In genomic region chr14:98168908-98169401, GRCm38 (mm10) we compare ENCODE assay signal across 8 mouse cellular contexts. TPM values are rescaled to one million over a fixed set of nuclear protein-coding genes. Genes with fewer than 3 reads are reported as not detected.
A peak's percentile ranks its signal among the peaks of the same experiment; 100 is the strongest.
DNase-seq lines count a peak whose midpoint lies in the region; ATAC-seq and TF ChIP-seq lines count a peak whose summit lies in the region.

No protein-coding gene starts in this region.

- WGBS in forebrain, embryonic 11.5 days: under 1% methylated on average over 40 of the region's 45 CpGs
- WGBS in hindbrain, embryonic 10.5 days: under 1% methylated on average over 45 of the region's 45 CpGs
- under 1% methylated on average over 45 of the region's 45 CpGs for WGBS in limb, embryonic 13.5 days
- WGBS in midbrain, embryonic 11.5 days: under 1% methylated on average over 45 of the region's 45 CpGs
- WGBS in spleen, adult 2 months: under 1% methylated on average over 45 of the region's 45 CpGs

- TF ChIP-seq EP300 in ES-Bruce4 (IDR thresholded peaks at IDR 0.05; ENCODE audit: insufficient read depth, low read depth, low read length): no peak

- peak; percentile 6 for ATAC-seq in forebrain, embryonic 11.5 days (replicated peaks; ENCODE audit: low FRiP score)
- ATAC-seq in limb, embryonic 13.5 days (ENCODE audit: low FRiP score, low read depth): peak; percentile 12; the same call in 1 of the 2 replicates
- peak; percentile 33 for ATAC-seq in midbrain, embryonic 11.5 days (ENCODE audit: low FRiP score)

- H3K27ac ChIP-seq in ES-Bruce4 (ENCODE audit: insufficient read depth, low read length): no peak overlapping the region
- H3K27ac ChIP-seq in forebrain, embryonic 11.5 days (ENCODE audit: low read depth, low read length): peak overlapping the region; percentile 95
- peak overlapping the region; percentile 99 for H3K27ac ChIP-seq in hindbrain, embryonic 10.5 days
- H3K27ac ChIP-seq in limb, embryonic 13.5 days: peak overlapping the region; percentile 93
- peak overlapping the region; percentile 93 for H3K27ac ChIP-seq in midbrain, embryonic 11.5 days (ENCODE audit: low read depth, low read length)
- H3K27ac ChIP-seq in spleen, adult 2 months (ENCODE audit: insufficient read depth, low read length): no peak overlapping the region

- no peaks in the 10 kb centered on the region for H3K4me1 ChIP-seq in ES-Bruce4 (ENCODE audit: control insufficient read depth, insufficient read depth, low read length)
- peaks cover 6% of the 10 kb centered on the region for H3K4me1 ChIP-seq in forebrain, embryonic 11.5 days (replicated peaks; ENCODE audit: control insufficient read depth, insufficient read depth, low read length)
- H3K4me1 ChIP-seq in hindbrain, embryonic 10.5 days (replicated peaks): peaks cover 60% of the 10 kb centered on the region
- H3K4me1 ChIP-seq in limb, embryonic 13.5 days: peaks cover 21% of the 10 kb centered on the region
- H3K4me1 ChIP-seq in midbrain, embryonic 11.5 days (ENCODE audit: control insufficient read depth, insufficient read depth, low read length): peaks cover 19% of the 10 kb centered on the region
- H3K4me1 ChIP-seq in spleen, adult 2 months (ENCODE audit: control insufficient read depth, insufficient read depth, insufficient read length): no peaks in the 10 kb centered on the region

- peak overlapping the region; percentile 80 for H3K4me3 ChIP-seq in ES-Bruce4 (ENCODE audit: low read depth, low read length)
- H3K4me3 ChIP-seq in forebrain, embryonic 11.5 days (ENCODE audit: low read depth, low read length): peak overlapping the region; percentile 93
- H3K4me3 ChIP-seq in hindbrain, embryonic 10.5 days: peak overlapping the region; percentile 83
- H3K4me3 ChIP-seq in limb, embryonic 13.5 days: peak overlapping the region; percentile 82
- H3K4me3 ChIP-seq in midbrain, embryonic 11.5 days (ENCODE audit: low read depth, low read length): peak overlapping the region; percentile 94
- peak overlapping the region; percentile 39; the same call in 1 of the 2 replicates for H3K4me3 ChIP-seq in spleen, adult 2 months (ENCODE audit: extremely low read depth, insufficient read depth, insufficient read length)

- no peaks in the 10 kb centered on the region for H3K36me3 ChIP-seq in ES-Bruce4 (ENCODE audit: control insufficient read depth, insufficient read depth, low read length, poor library complexity, severe bottlenecking)
- H3K36me3 ChIP-seq in forebrain, embryonic 11.5 days (ENCODE audit: control insufficient read depth, insufficient read depth, low read length): no peaks in the 10 kb centered on the region
- no peaks in the 10 kb centered on the region for H3K36me3 ChIP-seq in hindbrain, embryonic 10.5 days
- H3K36me3 ChIP-seq in limb, embryonic 13.5 days: no peaks in the 10 kb centered on the region
- H3K36me3 ChIP-seq in midbrain, embryonic 11.5 days (ENCODE audit: control insufficient read depth, insufficient read depth, low read length): no peaks in the 10 kb centered on the region
- no peaks in the 10 kb centered on the region for H3K36me3 ChIP-seq in spleen, adult 2 months (ENCODE audit: control insufficient read depth, insufficient read depth, low read length)

- peak overlapping the region; percentile 64 for H3K4me2 ChIP-seq in forebrain, embryonic 11.5 days (ENCODE audit: low read depth, low read length, severe bottlenecking)
- peak overlapping the region; percentile 83 for H3K4me2 ChIP-seq in limb, embryonic 13.5 days (replicated peaks)
- peak overlapping the region; percentile 60 for H3K4me2 ChIP-seq in midbrain, embryonic 11.5 days

- H3K9me3 ChIP-seq in ES-Bruce4 (replicated peaks; ENCODE audit: control insufficient read depth, insufficient read depth, low read length, poor library complexity, severe bottlenecking): no peaks in the 10 kb centered on the region
- no peaks in the 10 kb centered on the region for H3K9me3 ChIP-seq in forebrain, embryonic 11.5 days (ENCODE audit: control insufficient read depth, low read length)
- no peaks in the 10 kb centered on the region for H3K9me3 ChIP-seq in hindbrain, embryonic 10.5 days
- H3K9me3 ChIP-seq in limb, embryonic 13.5 days: no peaks in the 10 kb centered on the region
- H3K9me3 ChIP-seq in midbrain, embryonic 11.5 days (ENCODE audit: control insufficient read depth, low read length): no peaks in the 10 kb centered on the region

- DNase-seq in adrenal gland, postnatal 25 days: peak; percentile 59
- DNase-seq in forebrain, embryonic 11.5 days (ENCODE audit: low spot score): peak; percentile 79
- peak; percentile 67 for DNase-seq in hindbrain, embryonic 10.5 days (ENCODE audit: low spot score)
- peak; percentile 94 for DNase-seq in midbrain, embryonic 11.5 days (ENCODE audit: low spot score, missing footprints)
- no peak for DNase-seq in spleen, adult 2 months (ENCODE audit: low read depth in 1 of 2, low spot score in 2 of 2)
- DNase-seq in frontal cortex, postnatal 25 days (ENCODE audit: low spot score in 2 of 2): no peak

- peaks cover 13% of the 10 kb centered on the region for H3K27me3 ChIP-seq in ES-Bruce4 (ENCODE audit: control insufficient read depth, insufficient read depth, low read length, poor library complexity, severe bottlenecking)
- no peaks in the 10 kb centered on the region for H3K27me3 ChIP-seq in forebrain, embryonic 11.5 days (ENCODE audit: control insufficient read depth, insufficient read depth, low read length)
- no peaks in the 10 kb centered on the region for H3K27me3 ChIP-seq in hindbrain, embryonic 10.5 days (ENCODE audit: insufficient read depth, poor library complexity, severe bottlenecking)
- H3K27me3 ChIP-seq in limb, embryonic 13.5 days: no peaks in the 10 kb centered on the region
- H3K27me3 ChIP-seq in midbrain, embryonic 11.5 days (ENCODE audit: control insufficient read depth, insufficient read depth, low read length): no peaks in the 10 kb centered on the region
- peaks cover 3% of the 10 kb centered on the region; the same call in 1 of the 2 replicates for H3K27me3 ChIP-seq in spleen, adult 2 months (ENCODE audit: control insufficient read depth, insufficient read depth, low read length)

- TF ChIP-seq POLR2A in ES-Bruce4 (IDR thresholded peaks at IDR 0.05; ENCODE audit: insufficient read depth, low read length): no peak
- TF ChIP-seq POLR2A in spleen, adult 2 months (IDR thresholded peaks at IDR 0.05; ENCODE audit: low read depth, low read length): no peak

- H3K9ac ChIP-seq in ES-Bruce4 (ENCODE audit: low read depth, poor library complexity, severe bottlenecking): peak overlapping the region; percentile 74; the same call in 1 of the 2 replicates
- peak overlapping the region; percentile 89 for H3K9ac ChIP-seq in forebrain, embryonic 11.5 days (ENCODE audit: low read length)
- H3K9ac ChIP-seq in limb, embryonic 13.5 days: peak overlapping the region; percentile 93
- H3K9ac ChIP-seq in midbrain, embryonic 11.5 days (ENCODE audit: low read length): peak overlapping the region; percentile 95

- no peak for TF ChIP-seq CTCF in ES-Bruce4 (IDR thresholded peaks at IDR 0.05; ENCODE audit: low read depth, low read length)
- no peak for TF ChIP-seq CTCF in spleen, adult 2 months (IDR thresholded peaks at IDR 0.05; ENCODE audit: extremely low read depth, insufficient read depth, insufficient read length, insufficient replicate concordance)

RNA-seq across cellular contexts. Expression of gene Dach1, which starts 0.6 kb away (rescaled TPM):
- 0.52 and 0.59 TPM in 2 replicates for polyA plus RNA-seq in ES-Bruce4 (2011; ENCODE audit: insufficient read depth, insufficient read length, low read depth, missing spikeins)
- 5.2 and 6.7 TPM in 2 replicates for total RNA-seq in adrenal gland, postnatal 25 days (2021)
- polyA plus RNA-seq in forebrain, embryonic 11.5 days (2014; fragmentation: Nextera tagmentation; extraction: Ambion mirVana): 21.7 and 25.3 TPM in 2 replicates
- 16.2 and 19.0 TPM in 2 replicates for polyA plus RNA-seq in hindbrain, embryonic 10.5 days (2016; fragmentation: Nextera tagmentation; extraction: Ambion mirVana)
- 10.8 and 11.5 TPM in 2 replicates for polyA plus RNA-seq in limb, embryonic 13.5 days (2015; fragmentation: Nextera tagmentation; extraction: Ambion mirVana)
- polyA plus RNA-seq in midbrain, embryonic 11.5 days (2014; fragmentation: Nextera tagmentation; extraction: Ambion mirVana): 24.0 and 24.2 TPM in 2 replicates
- 0.23 and 0.28 TPM in 2 replicates for polyA plus RNA-seq in spleen, adult 2 months (2012; rRNA removed)

Comparison
In these comparisons a context has a peak if more than half of its experiments do, and no peak if none do; other contexts are left out.
1. H3K27ac ChIP-seq: peak in forebrain, embryonic 11.5 days (single experiment), hindbrain, embryonic 10.5 days (single experiment), limb, embryonic 13.5 days (single experiment) and midbrain, embryonic 11.5 days (single experiment); none in ES-Bruce4 (single experiment) and spleen, adult 2 months (single experiment).
2. H3K4me3 ChIP-seq: peak in every context shown above with its lines; median percentile 94 in midbrain, embryonic 11.5 days; 93 in forebrain, embryonic 11.5 days; 83 in hindbrain, embryonic 10.5 days; 82 in limb, embryonic 13.5 days; 80 in ES-Bruce4; 39 in spleen, adult 2 months.
3. DNase-seq: peak in adrenal gland, postnatal 25 days (single experiment), forebrain, embryonic 11.5 days (single experiment), hindbrain, embryonic 10.5 days (single experiment) and midbrain, embryonic 11.5 days (single experiment); none in spleen, adult 2 months (0 of 2) and frontal cortex, postnatal 25 days (0 of 2).
4. Peak in every context shown above with its lines, with median percentiles within 50 percentile points of each other: H3K9ac ChIP-seq, ATAC-seq and H3K4me2 ChIP-seq.